Mouse (Mus musculus) liver, adult 10 weeks (tissue): ENCODE measurements around the gene Gprasp2. TPM values are rescaled to one million over a fixed set of nuclear protein-coding genes. Genes with fewer than 3 reads are reported as not detected.

Experiments
- polyA plus RNA-seq: library from polyadenylated mRNA; stranded (reverse); fragments of 350-450 nt; fragmentation: Illumina TruSeq; extraction: RNeasy Lipid Tissue Mini Kit (QIAGEN cat#74804); gene quantifications from one replicate; pipeline ENCODE4 v1.2.3, GENCODE M21; 2014; ENCODE audit warnings: low read depth, low replicate concordance

Gene Gprasp2
- polyA plus RNA-seq, result 0.21 TPM

GRCm38 (mm10) chrX:135838521-135839360, at the start of gene Gprasp2:
Gprasp2 (plus strand) TSS chrX:135839034.

GRCm38 (mm10) chrX:135797212-135797644, 41.6 kb upstream of the Gprasp2 start, which contains the start of gene Bhlhb9:
Bhlhb9 (plus strand) TSS chrX:135797594.

Other genes starting within 250 kb of the Gprasp2 start
- gene Nxf7, start 240.3 kb upstream of the Gprasp2 start, polyA plus RNA-seq, result not detected
- not detected for gene Prame, start 211.3 kb upstream of the Gprasp2 start, polyA plus RNA-seq
- not detected for gene Tcp11x2, start 145.2 kb upstream of the Gprasp2 start, polyA plus RNA-seq
- gene Tmsb15a, start 113.8 kb upstream of the Gprasp2 start, polyA plus RNA-seq, result not detected
- 5.6 TPM for gene Armcx5, start 96.3 kb upstream of the Gprasp2 start, polyA plus RNA-seq
- 10.7 TPM for gene Gprasp1, start 96.3 kb upstream of the Gprasp2 start, polyA plus RNA-seq
- 9.0 TPM for gene Bhlhb9, start 41.4 kb upstream of the Gprasp2 start, polyA plus RNA-seq
- gene Arxes2, start 154.8 kb downstream of the Gprasp2 start, polyA plus RNA-seq, result not detected
- gene Arxes1, start 194.3 kb downstream of the Gprasp2 start, polyA plus RNA-seq, result not detected
- not detected for gene Bex2, start 229.2 kb downstream of the Gprasp2 start, polyA plus RNA-seq
- not detected for gene Nxf3, start 246.2 kb downstream of the Gprasp2 start, polyA plus RNA-seq